Mouse (Mus musculus) layer of hippocampus, postnatal 36 days (tissue): Measurements from ENCODE around the gene Inf2. TPM values are rescaled to one million over a fixed set of nuclear protein-coding genes. Genes with fewer than 3 reads are reported as not detected.
A peak's percentile ranks its signal among the peaks of the same experiment; 100 is the strongest.

Source experiments
- DNase-seq, 2 experiments: peaks; one replicate each; pipeline ENCODE4 v3.0.0; 2022
- total RNA-seq, 2 experiments: library from RNA; stranded (reverse); gene quantifications; 2 replicates each; pipeline ENCODE4 v1.2.3; 2021

Gene Inf2
- total RNA-seq, 2 experiments from 2014 or later = 127 to 142 TPM

DNA sequence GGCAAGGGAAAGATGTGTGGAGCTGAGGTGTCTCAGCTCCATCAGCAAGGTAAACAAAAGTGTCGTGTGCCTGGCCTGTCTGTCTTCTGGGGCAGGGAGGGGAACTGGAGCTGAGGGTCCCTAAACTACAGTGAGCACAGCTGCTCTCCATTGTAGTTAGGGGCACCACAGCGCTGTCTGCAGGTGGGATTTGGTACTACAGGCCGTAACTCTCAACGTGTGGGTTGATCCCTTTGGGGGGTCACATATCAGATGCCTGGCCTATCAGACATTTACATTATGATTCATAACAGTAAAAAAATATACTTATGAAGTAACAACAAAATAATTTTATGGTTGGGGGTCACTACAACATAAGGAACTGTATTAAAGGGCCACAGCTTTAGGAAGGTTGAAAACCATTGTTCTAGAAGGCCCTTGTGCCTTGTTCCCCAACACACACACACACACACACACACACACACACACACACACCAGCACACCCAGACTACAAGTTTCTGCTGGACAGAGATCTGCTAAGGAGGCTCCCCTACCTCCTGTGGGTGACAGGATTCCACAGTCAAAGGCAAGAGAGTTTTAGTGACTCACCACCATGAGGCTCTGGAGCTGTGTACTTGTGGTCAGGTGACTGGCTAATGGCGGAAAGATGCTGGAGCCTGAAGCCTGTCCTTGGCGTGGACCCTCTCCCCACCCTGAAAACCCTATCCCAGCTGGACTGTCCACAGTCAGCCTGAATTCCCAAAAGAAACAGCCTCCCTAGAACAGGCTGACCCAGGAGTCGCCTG, 38.7 kb downstream of the Inf2 start:
- no peak for DNase-seq

DNA sequence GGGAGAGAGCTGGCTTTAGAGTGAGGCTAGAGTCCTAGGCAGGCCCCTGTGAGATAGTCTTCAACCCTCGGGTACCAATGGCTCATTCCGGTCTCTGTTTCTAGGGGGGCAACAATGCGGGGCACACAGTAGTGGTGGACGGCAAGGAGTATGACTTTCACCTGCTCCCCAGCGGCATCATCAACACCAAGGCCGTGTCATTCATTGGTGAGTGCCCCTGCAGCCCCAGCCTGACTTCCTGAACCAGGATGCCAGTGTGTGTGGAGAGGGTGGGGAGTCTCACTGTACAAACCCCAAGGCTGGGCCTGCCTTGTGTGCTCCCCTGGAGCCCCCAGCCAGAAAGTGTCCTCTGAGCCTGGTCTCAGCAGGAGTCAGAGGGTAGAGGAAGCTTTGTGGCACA, 39.6 kb downstream of the Inf2 start:
- no peak for DNase-seq

DNA sequence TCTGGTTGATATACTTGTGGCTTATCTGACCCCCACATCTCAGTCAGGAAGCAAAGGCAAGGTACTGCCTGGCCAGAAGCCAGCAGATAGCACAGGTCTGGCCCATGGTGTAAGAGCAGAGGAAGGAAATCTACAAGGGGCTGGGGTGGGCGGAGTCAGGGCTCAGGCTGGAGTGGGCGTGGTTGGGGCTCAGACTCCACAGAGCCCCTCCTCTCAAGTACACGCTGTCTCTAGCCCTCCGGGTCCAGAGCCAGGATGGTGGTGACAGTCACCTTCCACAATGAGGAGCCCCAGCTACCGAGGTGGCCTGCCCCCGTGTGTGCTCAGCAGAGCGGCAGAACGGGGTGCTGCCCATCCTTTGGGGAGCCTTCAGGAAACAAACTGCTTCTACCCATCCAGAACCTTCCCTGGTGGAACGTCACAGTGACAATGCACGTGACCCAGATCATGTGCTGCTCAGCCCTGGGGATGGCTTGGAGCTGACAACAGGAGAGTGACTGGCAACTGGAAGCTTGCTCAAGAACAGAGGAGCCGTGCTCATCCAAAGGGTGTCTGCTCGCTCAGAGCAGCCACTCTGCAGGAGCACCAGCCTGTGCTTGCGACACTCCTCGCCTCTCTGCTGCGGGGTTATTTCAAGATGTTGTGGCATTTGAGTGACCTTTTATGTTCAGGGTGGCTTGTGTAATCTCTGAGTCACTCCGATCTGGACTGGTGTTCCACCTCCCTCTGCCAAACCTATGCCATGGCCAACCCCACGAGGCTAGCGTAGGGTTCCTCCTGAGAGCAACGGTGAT, 40.5 kb downstream of the Inf2 start:
- no peak for DNase-seq

DNA sequence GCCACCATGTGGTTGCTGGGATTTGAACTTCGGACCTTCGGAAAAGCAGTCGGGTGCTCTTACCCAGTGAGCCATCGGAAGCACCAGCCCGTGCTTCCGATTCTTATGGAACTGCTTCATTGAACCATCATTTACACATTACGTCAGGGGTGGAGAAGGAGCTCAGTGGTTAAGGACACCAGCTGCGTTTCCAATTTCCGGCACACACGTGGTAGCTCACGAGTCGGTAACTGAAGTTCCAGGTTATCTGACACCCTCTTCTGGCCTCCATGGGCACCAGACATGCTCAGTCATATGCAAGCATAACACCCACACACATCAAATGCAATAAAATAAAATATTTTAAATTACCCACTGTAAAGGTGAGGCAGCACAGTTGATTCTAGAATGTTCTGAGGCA, 41.4 kb downstream of the Inf2 start:
- no peak for DNase-seq

DNA sequence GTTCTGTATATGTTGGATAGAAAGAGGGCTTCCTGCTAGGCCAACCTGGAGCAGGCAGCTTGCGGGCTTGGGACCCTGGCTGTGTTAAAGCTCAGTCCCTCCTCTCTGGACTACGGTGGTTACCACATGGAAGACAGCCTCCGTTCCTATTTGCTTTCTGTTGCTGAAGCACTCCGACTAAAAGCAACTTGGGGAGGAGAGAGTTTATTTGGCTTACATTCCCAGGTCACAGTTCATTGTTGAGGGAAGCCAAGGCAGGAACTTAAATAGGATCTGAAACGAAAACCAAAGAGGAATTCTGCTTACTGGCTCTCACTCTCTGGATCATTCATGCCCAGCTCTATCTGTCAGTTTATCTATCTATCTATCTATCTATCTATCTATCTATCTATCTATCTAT, 42.2 kb downstream of the Inf2 start:
- DNase-seq = no peak

DNA sequence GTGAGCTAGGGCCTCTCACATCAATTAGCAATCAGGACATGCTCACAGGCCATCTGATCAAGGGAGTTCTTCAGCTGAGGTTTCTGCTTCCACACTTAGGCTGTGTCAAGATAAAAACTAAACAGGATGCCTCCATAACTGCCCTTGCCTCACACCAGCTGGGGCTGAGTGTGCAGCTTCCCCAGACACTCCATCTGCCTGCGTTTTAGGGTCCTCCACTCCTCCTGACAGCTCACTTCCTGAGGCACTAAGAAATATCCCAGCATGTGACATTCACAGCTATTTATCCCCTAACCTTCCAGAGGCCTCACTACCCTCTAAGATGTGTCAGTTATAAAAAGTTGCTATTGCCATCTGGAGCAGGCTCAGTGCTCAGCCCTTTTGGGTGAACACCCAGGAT, 42.9 kb downstream of the Inf2 start:
- DNase-seq = no peak

DNA sequence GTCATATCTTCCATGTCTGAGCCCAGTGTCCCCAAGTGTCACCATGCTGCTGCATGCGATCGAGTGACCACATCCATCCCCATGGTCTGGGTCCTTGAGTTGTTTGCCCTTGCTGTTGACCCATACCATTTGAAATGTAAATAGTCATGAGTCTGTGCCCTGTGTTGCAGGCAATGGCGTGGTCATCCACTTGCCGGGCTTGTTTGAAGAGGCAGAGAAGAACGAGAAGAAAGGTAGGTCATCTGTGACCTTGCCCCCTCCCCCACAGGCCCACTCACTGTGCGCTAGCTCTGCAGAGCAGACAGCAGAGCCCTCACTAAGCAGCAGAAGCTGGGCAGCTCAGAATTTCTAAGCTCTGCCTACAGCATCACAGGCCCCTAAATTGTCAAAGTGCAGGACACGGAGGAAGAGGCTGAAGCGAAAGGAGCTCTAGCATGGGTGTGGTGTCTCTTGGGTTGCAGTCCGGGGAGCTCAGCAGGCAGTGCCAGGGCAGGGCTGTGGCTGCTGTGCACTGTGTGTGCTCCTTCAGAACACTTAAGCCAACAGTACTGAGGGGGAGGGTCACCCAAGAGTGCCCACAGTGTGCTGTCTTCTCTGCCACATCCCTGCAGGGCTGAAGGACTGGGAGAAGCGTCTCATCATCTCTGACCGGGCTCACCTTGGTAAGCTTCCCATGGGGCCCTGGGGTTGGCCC, 43.6 kb downstream of the Inf2 start:
- DNase-seq = no peak

DNA sequence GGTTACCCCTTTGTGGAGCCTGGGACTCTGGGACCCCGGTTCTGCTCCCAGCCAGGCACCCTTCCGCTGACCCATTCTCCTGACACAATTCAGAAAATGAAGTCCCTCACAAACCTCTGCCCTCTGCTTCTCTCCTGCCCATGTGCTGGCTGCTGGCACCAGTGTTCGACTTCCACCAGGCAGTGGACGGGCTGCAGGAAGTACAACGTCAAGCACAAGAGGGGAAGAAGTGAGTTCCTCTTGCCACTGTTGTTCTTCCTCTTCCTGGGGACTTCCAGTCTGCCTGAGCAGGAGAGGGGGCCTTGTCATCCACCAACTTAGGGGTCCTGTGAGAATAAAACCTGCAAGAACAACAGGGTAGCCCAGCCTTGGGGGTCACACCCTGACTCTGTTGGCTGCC, 44.3 kb downstream of the Inf2 start:
- DNase-seq = no peak

DNA sequence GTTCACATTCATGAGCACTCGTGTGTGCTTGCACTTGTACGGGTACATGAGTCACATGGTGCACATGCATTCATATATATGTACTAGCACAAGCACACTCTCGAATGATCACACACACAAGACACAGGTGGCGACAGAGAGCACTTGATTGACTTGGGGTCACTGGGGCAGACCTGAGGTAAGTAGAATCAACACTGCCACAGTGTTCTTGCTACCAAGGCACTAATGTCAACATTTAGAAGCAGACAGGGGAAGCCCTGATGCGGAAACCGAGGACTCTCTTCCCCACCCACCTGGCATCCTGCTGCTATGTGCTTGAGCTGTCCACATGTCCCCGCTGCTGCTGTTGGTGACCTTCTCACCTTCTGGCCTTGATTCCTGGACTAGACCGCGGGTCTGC, 45.1 kb downstream of the Inf2 start:
- DNase-seq = no peak

DNA sequence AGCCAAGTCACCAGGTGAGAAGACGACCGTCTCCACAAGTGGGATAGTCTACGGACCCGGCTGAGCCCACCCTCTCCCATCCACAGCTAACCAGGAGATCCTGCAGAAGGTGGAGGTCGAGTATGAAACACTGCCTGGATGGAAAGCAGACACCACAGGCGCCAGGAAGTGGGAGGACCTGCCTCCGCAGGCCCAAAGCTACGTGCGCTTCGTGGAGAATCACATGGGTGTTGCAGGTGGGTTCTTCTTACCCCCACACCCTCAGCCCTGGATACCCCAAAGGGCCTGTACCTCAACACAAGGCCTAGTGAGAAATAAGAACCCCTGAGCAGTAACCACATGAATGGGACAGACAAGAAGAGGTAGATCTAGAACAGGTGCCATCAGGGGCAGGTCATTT, 50.9 kb downstream of the Inf2 start:
- no peak for DNase-seq

DNA sequence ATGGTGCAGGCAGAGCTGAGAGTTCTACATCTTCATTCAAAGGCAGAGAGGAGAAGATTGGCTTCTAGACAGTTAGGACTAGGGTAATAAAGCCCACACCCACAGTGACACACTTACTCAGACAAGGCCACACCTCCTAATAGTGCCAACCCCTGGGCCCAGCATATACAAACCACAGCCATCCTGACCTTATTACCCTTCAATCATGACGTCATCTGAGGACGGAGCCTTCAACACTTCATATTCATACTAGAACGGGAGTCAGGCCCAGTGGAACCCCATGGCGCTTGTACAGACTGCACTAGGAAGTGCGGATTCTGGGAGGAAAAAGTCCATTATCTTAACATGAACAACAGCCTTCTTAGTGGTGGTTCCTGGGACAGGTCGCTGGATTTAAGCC, 54.5 kb downstream of the Inf2 start:
- DNase-seq = no peak

DNA sequence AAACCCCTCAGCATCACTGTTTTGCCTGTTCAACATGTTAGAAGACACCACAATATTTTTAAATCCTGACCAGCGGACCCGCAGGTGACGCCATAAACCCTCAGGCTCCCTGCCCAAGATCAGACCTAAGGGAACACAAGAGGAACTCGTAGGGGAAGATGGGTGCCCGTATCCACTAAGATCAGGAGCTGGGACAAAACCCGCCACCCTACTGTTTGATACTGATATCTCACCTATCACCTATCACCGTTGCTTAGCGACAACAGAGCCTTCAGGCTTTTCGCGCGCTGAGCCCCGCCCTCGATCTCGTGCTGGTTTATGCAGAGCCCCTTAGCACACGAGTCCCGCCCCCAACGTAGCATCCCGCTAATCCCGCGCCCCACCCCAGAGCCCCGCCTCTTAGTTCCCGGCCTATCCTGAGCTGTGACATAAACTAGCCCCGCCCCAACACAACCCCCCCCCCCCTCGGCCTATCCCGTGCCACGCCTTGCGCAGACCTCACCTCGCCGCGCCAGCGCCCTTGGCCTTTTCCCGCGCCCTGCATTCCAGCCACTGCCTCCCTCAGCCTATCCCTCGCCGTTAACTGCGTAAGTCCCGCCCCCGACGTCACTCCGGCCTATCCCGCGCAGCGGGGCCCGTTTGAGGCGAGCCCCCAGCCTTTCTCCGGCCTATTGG, 55.7 kb downstream of the Inf2 start, which contains the start of gene Siva1:
Gene Siva1 (plus strand): TSS at position 500 of the 675 bp plus-strand sequence.
- peak; percentile 97 to 98 for DNase-seq

DNA sequence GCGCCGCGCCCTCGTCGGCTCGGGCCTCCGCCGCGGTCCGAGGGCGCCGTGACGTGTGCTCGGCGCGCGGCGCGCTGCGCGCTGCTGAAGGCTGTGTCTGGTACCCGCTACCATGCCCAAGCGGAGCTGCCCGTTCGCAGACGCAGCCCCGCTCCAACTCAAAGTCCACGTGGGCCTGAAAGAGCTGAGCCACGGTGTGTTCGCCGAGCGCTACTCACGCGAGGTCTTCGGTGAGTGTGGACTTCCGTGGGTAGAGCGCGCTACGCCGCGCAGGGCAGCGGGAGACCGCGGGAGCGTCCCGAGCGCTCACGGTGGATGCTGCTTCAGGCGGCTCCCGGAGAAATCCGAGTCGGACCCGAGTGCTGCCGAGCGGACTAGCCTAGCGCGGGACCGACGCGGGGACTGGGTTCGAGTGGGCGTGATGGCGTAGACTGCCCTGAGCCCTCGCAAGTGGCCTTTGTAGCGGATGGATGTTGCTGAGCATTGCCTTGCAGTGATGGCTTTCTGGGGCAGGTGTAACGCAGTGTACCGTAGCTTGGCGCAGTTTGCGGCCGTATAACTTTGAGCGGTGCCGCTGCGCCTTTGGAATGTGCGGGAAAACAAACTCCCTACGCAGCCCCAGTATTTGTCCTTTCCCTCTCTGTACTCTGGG, 56.4 kb downstream of the Inf2 start:
- DNase-seq = peak in 1 of 2 experiments; percentile 58

DNA sequence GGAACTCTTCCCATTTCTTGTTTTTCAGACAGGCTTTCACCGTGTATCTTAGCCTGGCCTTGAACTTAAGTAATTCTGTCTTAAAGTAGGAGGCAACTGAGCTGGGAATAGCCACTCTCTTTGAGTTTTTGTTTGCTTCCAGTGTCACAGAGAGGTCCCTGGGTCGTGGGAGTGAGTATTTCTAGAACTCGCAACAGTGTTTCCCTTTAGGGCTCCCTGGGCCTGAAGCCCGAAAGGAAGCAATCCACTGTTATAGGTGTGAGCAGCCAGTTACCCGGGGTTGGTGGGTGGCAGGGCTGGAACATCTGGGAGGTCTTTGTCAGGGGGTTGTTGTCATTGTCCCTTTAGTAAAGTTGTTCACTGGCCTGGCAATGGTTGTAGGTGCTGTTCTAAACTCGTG, 57.6 kb downstream of the Inf2 start:
- no peak for DNase-seq

DNA sequence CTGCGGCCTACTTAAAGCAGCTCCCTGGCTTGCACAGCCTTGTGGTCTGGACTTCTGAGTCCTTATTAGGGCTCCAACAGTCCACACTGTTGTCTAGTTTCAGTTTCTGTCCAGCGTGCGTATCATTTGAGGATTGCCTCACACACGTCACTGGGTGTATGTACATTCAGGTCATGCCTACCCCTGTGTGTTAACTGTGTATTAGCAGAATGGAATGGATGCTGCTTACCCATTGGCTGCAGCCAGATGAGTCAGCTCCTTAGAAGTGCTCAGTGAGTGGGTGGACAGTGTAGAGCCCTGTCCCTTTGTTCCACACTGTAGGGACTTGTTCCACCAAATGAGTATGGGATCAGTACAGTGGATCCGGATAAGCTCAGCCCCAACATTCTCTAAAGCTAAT, 59.5 kb downstream of the Inf2 start:
- no peak for DNase-seq

DNA sequence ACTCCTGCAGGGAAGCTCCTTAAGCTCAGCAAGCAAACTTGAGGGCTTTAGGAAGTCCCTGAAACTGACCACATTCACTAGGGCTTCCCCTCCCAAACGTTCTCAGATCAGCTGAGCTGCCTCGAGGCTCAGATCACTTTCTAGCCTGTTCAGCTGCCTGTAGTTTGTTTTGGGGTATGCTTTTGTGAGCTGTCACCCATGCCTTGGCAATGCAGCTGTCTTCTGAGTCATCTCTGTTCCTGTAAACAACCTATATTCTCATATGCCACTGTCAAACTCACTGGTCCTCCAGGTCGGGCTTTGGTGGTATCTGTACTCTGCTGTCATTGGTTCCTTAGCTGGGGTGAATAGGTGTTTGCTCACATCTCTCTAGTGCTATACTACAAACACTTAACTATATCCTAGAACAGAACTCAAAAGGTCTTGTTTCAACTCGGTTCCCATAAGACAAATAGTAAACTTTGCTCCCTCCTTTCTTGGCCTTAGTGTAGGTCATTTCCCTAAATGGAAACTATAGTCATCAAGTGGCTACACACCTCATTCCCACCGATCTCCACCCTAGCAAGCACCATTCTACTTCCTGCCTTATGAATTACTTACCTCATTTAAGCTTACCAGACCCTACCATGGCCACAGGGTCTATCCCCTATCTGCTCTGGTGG, 63.3 kb downstream of the Inf2 start:
- DNase-seq = no peak

DNA sequence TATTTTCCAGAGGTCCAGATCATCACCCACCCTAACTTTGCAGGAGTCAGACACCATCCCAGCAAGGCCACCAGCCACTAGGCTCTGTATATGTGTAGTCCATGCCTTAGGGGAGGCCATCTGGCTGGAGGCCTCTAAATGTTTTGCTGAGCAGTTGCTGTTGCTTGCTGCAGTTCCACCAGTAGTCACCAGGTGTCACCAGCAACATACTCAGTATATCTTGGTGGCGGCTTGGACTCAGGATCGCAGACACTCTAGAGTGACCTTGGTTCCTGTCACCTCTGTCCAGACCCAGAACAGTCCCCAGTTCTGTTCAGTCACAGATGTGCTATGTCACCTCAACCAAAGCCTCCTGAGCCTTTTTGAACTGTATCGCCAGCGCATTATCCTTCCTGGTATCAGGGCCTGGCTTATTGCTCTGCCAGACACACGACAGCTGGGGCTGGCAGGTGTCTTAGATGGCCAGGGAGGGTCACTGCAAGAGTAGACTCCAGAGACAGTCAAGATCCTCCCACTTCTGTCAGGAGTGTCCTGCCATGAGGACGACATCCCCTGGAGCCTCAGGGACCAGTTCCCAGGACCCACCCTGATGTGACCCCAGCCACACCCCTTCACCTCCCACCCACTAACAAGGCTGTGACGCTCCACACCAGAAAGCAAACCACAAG, 64.7 kb downstream of the Inf2 start:
- peak; percentile 76 to 82 for DNase-seq

DNA sequence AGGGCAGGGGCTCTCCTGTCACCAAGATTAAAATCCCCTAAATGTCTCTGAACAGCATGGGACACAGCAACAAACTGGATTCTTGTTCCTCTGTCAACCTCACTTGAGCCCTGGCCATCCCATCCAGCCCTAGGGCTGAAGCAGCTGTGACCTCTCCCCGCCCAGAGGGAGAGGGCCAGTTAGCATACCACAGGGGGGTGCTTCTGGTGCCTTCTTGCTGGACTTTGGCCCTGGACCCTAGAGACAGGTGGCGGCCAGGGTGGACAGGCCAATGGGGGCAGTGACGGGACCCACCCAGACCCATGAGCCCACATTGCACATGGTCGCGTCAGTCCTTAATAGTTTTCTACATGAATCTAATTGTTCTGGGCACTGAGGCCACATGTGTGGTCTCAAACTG, 65.5 kb downstream of the Inf2 start:
- no peak for DNase-seq

DNA sequence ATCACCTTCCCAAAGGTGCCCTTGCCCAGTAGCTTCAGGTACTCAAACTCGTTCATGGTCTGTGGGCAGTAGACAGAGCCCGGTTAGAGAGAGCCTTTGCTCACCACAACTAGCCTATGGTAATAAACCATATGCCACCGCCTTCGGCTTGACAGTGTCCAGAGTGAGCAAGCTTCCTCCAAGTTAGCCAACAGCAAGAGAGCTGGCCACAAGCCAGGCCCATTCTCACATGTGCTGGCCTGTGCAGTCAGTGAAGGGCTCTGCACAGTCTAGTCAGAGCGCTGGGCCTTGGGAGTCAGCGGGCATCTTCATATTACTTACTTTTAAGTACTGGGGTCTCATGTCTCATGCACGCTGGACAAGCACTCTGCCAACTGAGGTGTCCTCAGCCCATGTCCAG, 70.0 kb downstream of the Inf2 start:
- no peak for DNase-seq

DNA sequence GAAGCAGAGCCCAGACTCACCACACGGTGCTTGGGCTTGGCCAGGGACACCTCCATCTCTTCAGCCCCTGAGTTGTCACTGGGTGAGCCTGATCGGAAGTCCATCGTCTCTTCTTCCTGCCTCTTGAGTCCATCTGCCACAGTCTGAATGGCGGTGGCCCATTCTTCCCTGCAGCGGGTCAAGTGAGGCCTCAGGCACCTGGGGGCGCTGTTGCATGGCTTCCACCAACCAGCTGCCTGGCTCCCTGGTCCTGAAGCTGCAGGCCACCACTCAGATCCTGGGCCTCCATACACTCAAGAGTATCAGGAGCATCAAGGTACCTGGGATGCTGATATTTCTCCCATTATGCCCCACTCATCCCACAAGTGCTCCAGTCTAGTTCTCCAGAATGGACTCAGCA, 70.5 kb downstream of the Inf2 start:
- peak in 1 of 2 experiments; percentile 51 for DNase-seq
